Mouse (Mus musculus): Measurements from ENCODE around the gene Nfe2l3. TPM values are rescaled to one million over a fixed set of nuclear protein-coding genes. Genes with fewer than 3 reads are reported as not detected.

Gene Nfe2l3
- polyA plus RNA-seq, 1 experiment from 2014 or later = 0.13 TPM

DNA sequence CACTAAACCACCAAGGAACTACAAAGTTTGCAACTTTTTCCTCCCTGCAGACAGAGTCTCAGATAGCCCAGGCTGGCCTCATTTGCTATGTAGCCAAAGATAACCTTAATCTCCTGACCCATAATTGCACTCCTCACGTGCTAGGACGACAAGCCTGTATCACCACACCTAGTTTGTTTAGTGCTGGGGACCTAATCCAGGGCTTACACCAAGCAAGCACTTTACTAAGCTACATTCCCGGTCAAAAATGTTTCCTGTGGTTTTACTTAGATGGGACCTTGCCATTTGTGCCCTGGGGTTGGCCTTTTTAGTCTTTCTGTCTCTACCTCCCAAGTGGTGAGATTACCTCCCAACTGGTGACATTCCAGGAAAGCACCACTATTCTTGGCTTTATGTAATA lies 22.5 kb downstream of the Nfe2l3 start:
- H3K9me3 ChIP-seq (replicated peaks) = no peaks in the 10 kb centered on the region
- WGBS (ENCODE audit: insufficient replicate concordance) = 21% methylated on average over 3 of the region's 3 CpGs
- H3K36me3 ChIP-seq = peaks cover 25% of the 10 kb centered on the region
- H3K9ac ChIP-seq = no peak overlapping the region
- no peak overlapping the region for H3K4me3 ChIP-seq (replicated peaks)
- ATAC-seq (ENCODE audit: low read depth) (no peak), DNase-seq (no peak)
- H3K27me3 ChIP-seq = no peaks in the 10 kb centered on the region
- H3K4me2 ChIP-seq = no peak overlapping the region
- H3K4me1 ChIP-seq (replicated peaks) = peaks cover 16% of the 10 kb centered on the region
- no peak overlapping the region for H3K27ac ChIP-seq

GRCm38 (mm10) chr6:51456198-51456597 lies 23.7 kb downstream of the Nfe2l3 start:
- WGBS (ENCODE audit: insufficient replicate concordance) = 71% methylated on average over 1 of the region's 1 CpGs
- no peak for DNase-seq
- no peak overlapping the region for H3K4me3 ChIP-seq (replicated peaks)

GRCm38 (mm10) chr6:51457283-51457682 lies 24.8 kb downstream of the Nfe2l3 start:
- Histone ChIP-seq H3K36me3 (peaks cover 44% of the 10 kb centered on the region), H3K27ac (no peak overlapping the region; the same call in 1 of the 2 replicates), H3K4me3 (replicated peaks) (no peak overlapping the region), H3K4me2 (no peak overlapping the region), H3K9ac (no peak overlapping the region), H3K9me3 (replicated peaks) (no peaks in the 10 kb centered on the region), H3K4me1 (replicated peaks) (peaks cover 22% of the 10 kb centered on the region), H3K27me3 (no peaks in the 10 kb centered on the region)
- 61% methylated on average over 3 of the region's 3 CpGs for WGBS (ENCODE audit: insufficient replicate concordance)
- DNase-seq = no peak
- ATAC-seq (ENCODE audit: low read depth) = no peak

More at GRCm38 (mm10) chr6:51456198-51456597, 23.7 kb downstream of the Nfe2l3 start:
- no peak overlapping the region for H3K4me2 ChIP-seq
- H3K27ac ChIP-seq = no peak overlapping the region
- H3K36me3 ChIP-seq = peaks cover 35% of the 10 kb centered on the region
- no peaks in the 10 kb centered on the region for H3K27me3 ChIP-seq
- no peak overlapping the region for H3K9ac ChIP-seq
- no peaks in the 10 kb centered on the region for H3K9me3 ChIP-seq (replicated peaks)
- H3K4me1 ChIP-seq (replicated peaks) = peaks cover 16% of the 10 kb centered on the region
- ATAC-seq (ENCODE audit: low read depth) = no peak

DNA sequence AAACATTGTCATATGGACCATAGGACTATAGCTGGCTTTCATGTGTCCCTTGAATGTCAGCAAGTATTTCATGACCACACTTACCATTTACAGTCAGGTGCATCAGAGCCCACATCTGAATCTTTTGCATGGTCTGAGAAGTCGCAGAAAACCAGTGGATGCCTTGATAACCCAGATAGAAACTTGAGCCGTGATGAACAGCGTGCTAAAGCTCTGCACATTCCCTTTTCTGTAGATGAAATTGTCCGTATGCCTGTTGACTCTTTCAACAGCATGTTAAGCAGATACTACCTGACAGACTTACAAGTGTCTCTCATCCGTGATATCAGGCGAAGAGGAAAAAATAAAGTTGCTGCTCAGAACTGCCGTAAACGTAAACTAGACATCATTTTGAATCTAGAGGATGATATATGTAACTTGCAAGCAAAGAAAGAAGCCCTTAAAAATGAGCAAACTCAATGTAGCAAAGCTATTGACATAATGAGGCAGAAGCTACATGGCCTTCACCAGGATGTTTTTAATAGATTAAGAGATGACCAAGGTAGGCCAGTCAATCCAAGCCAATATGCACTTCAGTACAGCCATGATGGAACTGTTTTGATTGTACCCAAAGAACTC lies 25.4 kb downstream of the Nfe2l3 start:
- Histone ChIP-seq H3K27ac (no peak overlapping the region), H3K9me3 (replicated peaks) (no peaks in the 10 kb centered on the region), H3K4me3 (replicated peaks) (no peak overlapping the region), H3K36me3 (peaks cover 47% of the 10 kb centered on the region), H3K9ac (no peak overlapping the region), H3K4me2 (no peak overlapping the region), H3K4me1 (replicated peaks) (peaks cover 24% of the 10 kb centered on the region), H3K27me3 (no peaks in the 10 kb centered on the region)
- ATAC-seq (ENCODE audit: low read depth) = no peak
- WGBS (ENCODE audit: insufficient replicate concordance) = 65% methylated on average over 8 of the region's 8 CpGs
- no peak for DNase-seq

GRCm38 (mm10) chr6:51458925-51459312 lies 26.4 kb downstream of the Nfe2l3 start:
- 18% methylated on average over 2 of the region's 2 CpGs for WGBS (ENCODE audit: insufficient replicate concordance)
- Histone ChIP-seq H3K4me3 (replicated peaks) (no peak overlapping the region), H3K27me3 (no peaks in the 10 kb centered on the region), H3K9me3 (replicated peaks) (no peaks in the 10 kb centered on the region), H3K4me1 (replicated peaks) (peaks cover 28% of the 10 kb centered on the region), H3K9ac (no peak overlapping the region), H3K36me3 (peaks cover 58% of the 10 kb centered on the region), H3K4me2 (no peak overlapping the region), H3K27ac (no peak overlapping the region)
- peak; percentile 27; the same call in 1 of the 2 replicates for ATAC-seq (ENCODE audit: low read depth)
- no peak for DNase-seq

DNA sequence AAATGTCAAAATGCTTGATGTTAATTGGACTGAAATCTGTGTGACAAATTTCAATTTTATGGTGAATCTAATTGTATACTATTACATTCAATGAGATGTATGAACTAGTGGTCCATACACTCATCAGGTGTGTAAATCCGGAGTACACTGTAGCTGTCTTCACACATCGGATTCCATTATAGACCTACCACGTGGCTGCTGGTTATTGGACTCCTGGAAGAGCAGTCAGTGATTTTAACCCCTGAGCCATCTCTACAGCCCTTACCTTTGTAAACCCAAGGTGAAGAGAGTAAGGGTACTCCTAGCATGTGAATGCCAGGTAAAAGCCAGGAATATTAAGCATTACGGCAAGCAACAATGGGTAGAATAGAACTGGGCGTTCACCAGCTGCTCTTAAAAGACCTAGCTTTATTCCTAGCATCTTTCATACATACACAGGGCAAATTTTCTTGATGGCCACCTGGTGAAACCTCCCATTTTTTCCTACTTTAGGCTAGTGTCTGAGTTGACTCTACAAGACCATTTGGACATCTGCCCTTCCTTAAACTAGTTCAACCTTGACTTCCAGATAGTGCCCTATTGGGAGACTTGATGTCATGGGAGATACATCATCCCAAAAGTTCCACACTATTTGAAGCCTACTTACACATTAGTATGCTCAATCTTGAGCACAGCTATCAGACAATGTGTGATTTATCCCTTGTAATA lies 27.0 kb downstream of the Nfe2l3 start:
- Histone ChIP-seq H3K4me3 (replicated peaks) (no peak overlapping the region), H3K9ac (no peak overlapping the region), H3K27ac (no peak overlapping the region; the same call in 1 of the 2 replicates), H3K4me1 (replicated peaks) (peaks cover 29% of the 10 kb centered on the region), H3K36me3 (peaks cover 63% of the 10 kb centered on the region), H3K27me3 (no peaks in the 10 kb centered on the region), H3K9me3 (replicated peaks) (no peaks in the 10 kb centered on the region), H3K4me2 (no peak overlapping the region)
- DNase-seq (no peak), ATAC-seq (ENCODE audit: low read depth) (peak; percentile 53)
- 49% methylated on average over 5 of the region's 5 CpGs for WGBS (ENCODE audit: insufficient replicate concordance)

GRCm38 (mm10) chr6:51460021-51460360 lies 27.5 kb downstream of the Nfe2l3 start:
- Histone ChIP-seq H3K9ac (no peak overlapping the region), H3K27me3 (no peaks in the 10 kb centered on the region), H3K36me3 (peaks cover 67% of the 10 kb centered on the region), H3K4me2 (no peak overlapping the region), H3K27ac (no peak overlapping the region), H3K4me3 (replicated peaks) (no peak overlapping the region), H3K9me3 (replicated peaks) (no peaks in the 10 kb centered on the region), H3K4me1 (replicated peaks) (peaks cover 27% of the 10 kb centered on the region)
- DNase-seq (no peak), ATAC-seq (ENCODE audit: low read depth) (no peak)
- 75% methylated on average over 4 of the region's 4 CpGs for WGBS (ENCODE audit: insufficient replicate concordance)

- ATAC-seq (ENCODE audit: low read depth) = no peak
- WGBS (ENCODE audit: insufficient replicate concordance) = 82% methylated on average over 3 of the region's 3 CpGs
- H3K27me3 ChIP-seq = no peaks in the 10 kb centered on the region
- DNase-seq = no peak
- H3K27ac ChIP-seq = no peak overlapping the region
- H3K4me2 ChIP-seq = no peak overlapping the region
- H3K36me3 ChIP-seq = peaks cover 71% of the 10 kb centered on the region
- H3K9me3 ChIP-seq (replicated peaks) = no peaks in the 10 kb centered on the region
- peaks cover 26% of the 10 kb centered on the region for H3K4me1 ChIP-seq (replicated peaks)
- no peak overlapping the region for H3K9ac ChIP-seq
- H3K4me3 ChIP-seq (replicated peaks) = no peak overlapping the region
Measured at GRCm38 (mm10) chr6:51460363-51460762, 27.9 kb downstream of the Nfe2l3 start.

- peaks cover 35% of the 10 kb centered on the region for H3K4me1 ChIP-seq (replicated peaks)
- H3K4me3 ChIP-seq (replicated peaks) = peak overlapping the region; percentile 97
- H3K27ac ChIP-seq = no peak overlapping the region
- no peaks in the 10 kb centered on the region for H3K9me3 ChIP-seq (replicated peaks)
- no peaks in the 10 kb centered on the region for H3K27me3 ChIP-seq
- peak overlapping the region; percentile 68 for H3K4me2 ChIP-seq
- peak overlapping the region; percentile 100 for H3K9ac ChIP-seq
- no peak for DNase-seq
- WGBS (ENCODE audit: insufficient replicate concordance) = 0% methylated on average over 2 of the region's 2 CpGs
- H3K36me3 ChIP-seq = peaks cover 54% of the 10 kb centered on the region
- ATAC-seq (ENCODE audit: low read depth) = no peak
Measured at GRCm38 (mm10) chr6:51467649-51468048, 35.2 kb downstream of the Nfe2l3 start.

DNA sequence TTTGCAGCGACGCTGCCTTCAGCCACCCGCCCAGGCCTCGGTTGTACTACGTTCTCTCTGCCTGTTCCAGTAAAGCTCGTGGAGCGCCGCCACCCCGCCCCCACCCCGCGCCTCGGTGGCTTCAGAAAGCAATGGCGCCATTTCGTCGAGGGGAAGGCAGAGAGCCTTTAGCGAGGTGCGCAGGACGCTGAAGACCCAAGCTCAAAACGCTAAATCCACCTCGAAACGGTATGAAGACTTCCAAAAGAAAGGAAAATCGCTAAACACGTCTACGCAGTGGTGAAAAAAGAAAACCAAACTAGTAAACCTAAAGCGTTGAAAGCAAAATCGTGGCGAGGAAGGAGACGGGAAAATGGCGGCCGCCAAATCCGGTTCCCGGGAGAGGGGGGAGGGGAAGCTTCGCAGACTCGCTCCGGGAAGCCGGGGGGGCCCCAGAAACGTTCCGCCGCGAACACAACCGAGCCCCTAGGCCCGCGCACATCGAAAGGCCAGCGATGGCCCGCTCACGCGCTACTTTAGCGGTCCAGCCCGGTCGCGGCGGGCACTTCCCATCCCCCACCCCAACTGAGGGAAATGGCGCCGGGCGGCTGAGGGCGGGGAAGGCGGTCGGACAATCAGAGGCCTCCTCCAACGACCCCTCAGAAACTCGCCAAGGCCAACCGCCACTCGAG lies 36.6 kb downstream of the Nfe2l3 start:
- Histone ChIP-seq H3K36me3 (peaks cover 54% of the 10 kb centered on the region), H3K4me2 (peak overlapping the region; percentile 59), H3K27me3 (no peaks in the 10 kb centered on the region), H3K4me3 (replicated peaks) (peak overlapping the region; percentile 97), H3K4me1 (replicated peaks) (peaks cover 44% of the 10 kb centered on the region), H3K9me3 (replicated peaks) (no peaks in the 10 kb centered on the region), H3K9ac (peak overlapping the region; percentile 100), H3K27ac (peak overlapping the region; percentile 98)
- under 1% methylated on average over 62 of the region's 63 CpGs for WGBS (ENCODE audit: insufficient replicate concordance)
- ATAC-seq (ENCODE audit: low read depth) = no peak; the same call in 1 of the 2 replicates
- DNase-seq = peak; percentile 66

- Histone ChIP-seq H3K27ac (peak within 1 kb of the TSS; percentile 98), H3K9me3 (replicated peaks) (no peaks in the 10 kb centered on the region), H3K27me3 (no peaks in the 10 kb centered on the region), H3K4me1 (replicated peaks) (peaks cover 51% of the 10 kb centered on the region), H3K4me3 (replicated peaks) (peak within 1 kb of the TSS; percentile 97), H3K9ac (peak within 1 kb of the TSS; percentile 100), H3K4me2 (peak within 1 kb of the TSS; percentile 67), H3K36me3 (peaks cover 54% of the 10 kb centered on the region)
- under 1% methylated on average over 63 of the region's 63 CpGs for WGBS (ENCODE audit: insufficient replicate concordance)
- DNase-seq (peak; percentile 97), ATAC-seq (ENCODE audit: low read depth) (peak; percentile 91)
Measured at GRCm38 (mm10) chr6:51469715-51470310, 37.3 kb downstream of the Nfe2l3 start, which contains the start of gene Hnrnpa2b1. Hnrnpa2b1 (minus strand) TSS chr6:51469894.
